Mouse (Mus musculus) lung, postnatal 0 days (tissue): ENCODE results near the gene Vps13c.

Experiments
- CTCF ChIP-seq: IDR thresholded peaks from 2 replicates; pipeline ENCODE4 v1.5.1; 2016; ENCODE audit warnings: antibody characterized with exemption, mild to moderate bottlenecking
- EP300 ChIP-seq: IDR thresholded peaks from 2 replicates; pipeline ENCODE4 v1.6.1; 2016; ENCODE audit warnings: antibody characterized with exemption, mild to moderate bottlenecking, control low read depth

- TF ChIP-seq CTCF (no peak), EP300 (no peak)
These were observed 27.2 kb downstream of the Vps13c start for GRCm38 (mm10) chr9:67867411-67867810.
